Mouse (Mus musculus): ENCODE measurements around the gene Fam25c. TPM values are rescaled to one million over a fixed set of nuclear protein-coding genes. Genes with fewer than 3 reads are reported as not detected.
"Not testable (repeated sequence)": the region's sequence is repeated elsewhere in the genome, so short reads cannot be mapped to it uniquely, and the experiment has no call there.

Gene Fam25c
- polyA plus RNA-seq, 1 experiment from 2014 or later, result not detected

GRCm38 (mm10) chr14:34341993-34342392 lies 13.2 kb downstream of the Fam25c start:
- no peak overlapping the region for H3K4me3 ChIP-seq
- WGBS, result 92% methylated on average over 4 of the region's 4 CpGs
- H3K4me1 ChIP-seq (replicated peaks), result peaks cover 4% of the 10 kb centered on the region; the same call in 1 of the 2 replicates
- no peaks in the 10 kb centered on the region for H3K9me3 ChIP-seq
- no peak overlapping the region for H3K27ac ChIP-seq
- H3K36me3 ChIP-seq, result peaks cover 79% of the 10 kb centered on the region
- no peak for DNase-seq (ENCODE audit: low spot score)
- no peaks in the 10 kb centered on the region for H3K27me3 ChIP-seq (ENCODE audit: insufficient read depth, poor library complexity, severe bottlenecking)

- Histone ChIP-seq H3K27ac (no peak overlapping the region), H3K9me3 (no peaks in the 10 kb centered on the region), H3K4me1 (replicated peaks) (no peaks in the 10 kb centered on the region), H3K36me3 (peaks cover 95% of the 10 kb centered on the region), H3K4me3 (no peak overlapping the region), H3K27me3 (ENCODE audit: insufficient read depth, poor library complexity, severe bottlenecking) (no peaks in the 10 kb centered on the region)
- no peak for DNase-seq (ENCODE audit: low spot score)
- 74% methylated on average over 1 of the region's 1 CpGs for WGBS
Measured at GRCm38 (mm10) chr14:34339446-34339845, 15.8 kb downstream of the Fam25c start.

GRCm38 (mm10) chr14:34332476-34332875 lies 22.8 kb downstream of the Fam25c start:
- H3K4me3 ChIP-seq, result no peak overlapping the region

GRCm38 (mm10) chr14:34331886-34332285 lies 23.3 kb downstream of the Fam25c start:
- no peak overlapping the region for H3K27ac ChIP-seq
- H3K4me1 ChIP-seq (replicated peaks), result no peaks in the 10 kb centered on the region
- no peaks in the 10 kb centered on the region for H3K9me3 ChIP-seq
- H3K4me3 ChIP-seq, result no peak overlapping the region
- DNase-seq (ENCODE audit: low spot score), result no peak
- no peaks in the 10 kb centered on the region for H3K27me3 ChIP-seq (ENCODE audit: insufficient read depth, poor library complexity, severe bottlenecking)
- WGBS, result 88% methylated on average over 3 of the region's 3 CpGs
- H3K36me3 ChIP-seq, result peaks cover 94% of the 10 kb centered on the region

More at GRCm38 (mm10) chr14:34332476-34332875, 22.8 kb downstream of the Fam25c start:
- no peak overlapping the region for H3K27ac ChIP-seq
- peaks cover 96% of the 10 kb centered on the region for H3K36me3 ChIP-seq
- DNase-seq (ENCODE audit: low spot score), result no peak
- no peaks in the 10 kb centered on the region for H3K9me3 ChIP-seq
- H3K4me1 ChIP-seq (replicated peaks), result no peaks in the 10 kb centered on the region
- H3K27me3 ChIP-seq (ENCODE audit: insufficient read depth, poor library complexity, severe bottlenecking), result no peaks in the 10 kb centered on the region
- 91% methylated on average over 5 of the region's 5 CpGs for WGBS

GRCm38 (mm10) chr14:34330657-34331158 lies 24.5 kb downstream of the Fam25c start:
- Histone ChIP-seq H3K27ac (no peak overlapping the region), H3K36me3 (peaks cover 94% of the 10 kb centered on the region), H3K4me3 (no peak overlapping the region), H3K4me1 (replicated peaks) (no peaks in the 10 kb centered on the region), H3K9me3 (no peaks in the 10 kb centered on the region), H3K27me3 (ENCODE audit: insufficient read depth, poor library complexity, severe bottlenecking) (no peaks in the 10 kb centered on the region)
- DNase-seq (ENCODE audit: low spot score), result no peak
- WGBS, result 87% methylated on average over 9 of the region's 9 CpGs

GRCm38 (mm10) chr14:34327618-34328017 lies 27.6 kb downstream of the Fam25c start:
- WGBS, result 85% methylated on average over 1 of the region's 1 CpGs
- peaks cover 92% of the 10 kb centered on the region for H3K36me3 ChIP-seq

GRCm38 (mm10) chr14:34326606-34327005 lies 28.6 kb downstream of the Fam25c start:
- Histone ChIP-seq H3K9me3 (no peaks in the 10 kb centered on the region), H3K36me3 (peaks cover 86% of the 10 kb centered on the region), H3K27me3 (ENCODE audit: insufficient read depth, poor library complexity, severe bottlenecking) (no peaks in the 10 kb centered on the region), H3K27ac (no peak overlapping the region), H3K4me1 (replicated peaks) (no peaks in the 10 kb centered on the region), H3K4me3 (no peak overlapping the region)
- 92% methylated on average over 3 of the region's 3 CpGs for WGBS
- no peak for DNase-seq (ENCODE audit: low spot score)

More at GRCm38 (mm10) chr14:34327618-34328017, 27.6 kb downstream of the Fam25c start:
- Histone ChIP-seq H3K4me3 (no peak overlapping the region), H3K4me1 (replicated peaks) (no peaks in the 10 kb centered on the region), H3K27me3 (ENCODE audit: insufficient read depth, poor library complexity, severe bottlenecking) (no peaks in the 10 kb centered on the region), H3K27ac (no peak overlapping the region), H3K9me3 (no peaks in the 10 kb centered on the region)
- no peak for DNase-seq (ENCODE audit: low spot score)

GRCm38 (mm10) chr14:34323576-34324085 lies 31.6 kb downstream of the Fam25c start:
- no peak overlapping the region for H3K4me3 ChIP-seq
- no peaks in the 10 kb centered on the region for H3K4me1 ChIP-seq (replicated peaks)
- H3K9me3 ChIP-seq, result no peaks in the 10 kb centered on the region
- DNase-seq (ENCODE audit: low spot score), result no peak
- H3K36me3 ChIP-seq, result peaks cover 88% of the 10 kb centered on the region
- H3K27ac ChIP-seq, result no peak overlapping the region
- 90% methylated on average over 5 of the region's 5 CpGs for WGBS
- H3K27me3 ChIP-seq (ENCODE audit: insufficient read depth, poor library complexity, severe bottlenecking), result no peaks in the 10 kb centered on the region

GRCm38 (mm10) chr14:34318113-34318512 lies 37.1 kb downstream of the Fam25c start:
- no peak overlapping the region for H3K4me3 ChIP-seq
- H3K36me3 ChIP-seq, result peaks cover 66% of the 10 kb centered on the region
- H3K27ac ChIP-seq, result no peak overlapping the region
- no peak for DNase-seq (ENCODE audit: low spot score)
- no peaks in the 10 kb centered on the region for H3K9me3 ChIP-seq
- H3K27me3 ChIP-seq (ENCODE audit: insufficient read depth, poor library complexity, severe bottlenecking), result no peaks in the 10 kb centered on the region
- peaks cover 8% of the 10 kb centered on the region for H3K4me1 ChIP-seq (replicated peaks)

GRCm38 (mm10) chr14:34317431-34317830 lies 37.8 kb downstream of the Fam25c start:
- Histone ChIP-seq H3K36me3 (peaks cover 60% of the 10 kb centered on the region), H3K27ac (no peak overlapping the region), H3K27me3 (ENCODE audit: insufficient read depth, poor library complexity, severe bottlenecking) (no peaks in the 10 kb centered on the region), H3K4me1 (replicated peaks) (peaks cover 15% of the 10 kb centered on the region), H3K9me3 (no peaks in the 10 kb centered on the region), H3K4me3 (no peak overlapping the region)
- no peak for DNase-seq (ENCODE audit: low spot score)
- 94% methylated on average over 3 of the region's 3 CpGs for WGBS

GRCm38 (mm10) chr14:34316346-34316745 lies 38.9 kb downstream of the Fam25c start:
- H3K4me1 ChIP-seq (replicated peaks), result peaks cover 23% of the 10 kb centered on the region
- H3K9me3 ChIP-seq, result no peaks in the 10 kb centered on the region
- DNase-seq (ENCODE audit: low spot score), result no peak
- H3K4me3 ChIP-seq, result no peak overlapping the region
- H3K36me3 ChIP-seq, result peaks cover 55% of the 10 kb centered on the region
- no peaks in the 10 kb centered on the region for H3K27me3 ChIP-seq (ENCODE audit: insufficient read depth, poor library complexity, severe bottlenecking)
- no peak overlapping the region for H3K27ac ChIP-seq
- whole genome bisulfite sequencing, result 87% methylated on average over 2 of the region's 2 CpGs

- Histone ChIP-seq H3K27ac (no peak overlapping the region), H3K27me3 (ENCODE audit: insufficient read depth, poor library complexity, severe bottlenecking) (no peaks in the 10 kb centered on the region), H3K4me1 (replicated peaks) (peaks cover 25% of the 10 kb centered on the region), H3K4me3 (no peak overlapping the region), H3K36me3 (peaks cover 40% of the 10 kb centered on the region), H3K9me3 (no peaks in the 10 kb centered on the region)
- WGBS, result 91% methylated on average over 3 of the region's 3 CpGs
- DNase-seq (ENCODE audit: low spot score), result no peak
Measured at GRCm38 (mm10) chr14:34314796-34315195, 40.4 kb downstream of the Fam25c start.

GRCm38 (mm10) chr14:34314383-34314782 lies 40.9 kb downstream of the Fam25c start:
- H3K27ac ChIP-seq; H3K4me3 ChIP-seq; H3K9me3 ChIP-seq; H3K27me3 ChIP-seq (ENCODE audit: insufficient read depth, poor library complexity, severe bottlenecking); DNase-seq (ENCODE audit: low spot score): not testable (repeated sequence)
- 93% methylated on average over 8 of the region's 8 CpGs for WGBS
- peaks cover 35% of the 10 kb centered on the region for H3K36me3 ChIP-seq
- H3K4me1 ChIP-seq (replicated peaks), result peaks cover 25% of the 10 kb centered on the region

GRCm38 (mm10) chr14:34313612-34314011 lies 41.6 kb downstream of the Fam25c start:
- peaks cover 28% of the 10 kb centered on the region for H3K36me3 ChIP-seq
- peaks cover 25% of the 10 kb centered on the region for H3K4me1 ChIP-seq (replicated peaks)
- no peak overlapping the region for H3K4me3 ChIP-seq
- WGBS, result 95% methylated on average over 3 of the region's 3 CpGs
- DNase-seq (ENCODE audit: low spot score), result no peak
- H3K9me3 ChIP-seq, result no peaks in the 10 kb centered on the region
- H3K27ac ChIP-seq, result no peak overlapping the region
- no peaks in the 10 kb centered on the region for H3K27me3 ChIP-seq (ENCODE audit: insufficient read depth, poor library complexity, severe bottlenecking)
